Mouse (Mus musculus): ENCODE data around the gene Nploc4. TPM values are rescaled to one million over a fixed set of nuclear protein-coding genes. Genes with fewer than 3 reads are reported as not detected.
A peak's percentile ranks its signal among the peaks of the same experiment; 100 is the strongest.
"Not testable (repeated sequence)": the region's sequence is repeated elsewhere in the genome, so short reads cannot be mapped to it uniquely, and the experiment has no call there.

Gene Nploc4
- polyA plus RNA-seq, 1 experiment from 2014 or later, result 52.4 TPM

- H3K4me2 ChIP-seq (ENCODE audit: low read depth, low read length, severe bottlenecking), result peak overlapping the region; percentile 58
- peak overlapping the region; percentile 29 for H3K4me3 ChIP-seq (ENCODE audit: low read depth, low read length)
- H3K36me3 ChIP-seq (ENCODE audit: control insufficient read depth, insufficient read depth, low read length); H3K27me3 ChIP-seq (ENCODE audit: control insufficient read depth, insufficient read depth, low read length); H3K9ac ChIP-seq (ENCODE audit: low read length); H3K27ac ChIP-seq (ENCODE audit: low read depth, low read length); ATAC-seq (replicated peaks; ENCODE audit: low FRiP score); H3K9me3 ChIP-seq (ENCODE audit: control insufficient read depth, low read length): not testable (repeated sequence)
- peak; percentile 53 for DNase-seq (ENCODE audit: low spot score)
- H3K4me1 ChIP-seq (replicated peaks; ENCODE audit: control insufficient read depth, insufficient read depth, low read length), result peaks cover 18% of the 10 kb centered on the region
- 85% methylated on average over 10 of the region's 13 CpGs for WGBS
These were observed 91.0 kb downstream of the Nploc4 start for GRCm38 (mm10) chr11:120346383-120347034.

- Histone ChIP-seq H3K4me3 (ENCODE audit: low read depth, low read length) (peak overlapping the region; percentile 20), H3K4me2 (ENCODE audit: low read depth, low read length, severe bottlenecking) (peak overlapping the region; percentile 34), H3K27me3 (ENCODE audit: control insufficient read depth, insufficient read depth, low read length) (no peaks in the 10 kb centered on the region), H3K4me1 (replicated peaks; ENCODE audit: control insufficient read depth, insufficient read depth, low read length) (peaks cover 10% of the 10 kb centered on the region; the same call in 1 of the 2 replicates), H3K9me3 (ENCODE audit: control insufficient read depth, low read length) (no peaks in the 10 kb centered on the region), H3K36me3 (ENCODE audit: control insufficient read depth, insufficient read depth, low read length) (peaks cover 5% of the 10 kb centered on the region; the same call in 1 of the 2 replicates), H3K27ac (ENCODE audit: low read depth, low read length) (no peak overlapping the region), H3K9ac (ENCODE audit: low read length) (no peak overlapping the region)
- 39% methylated on average over 1 of the region's 1 CpGs for WGBS
- ATAC-seq (replicated peaks; ENCODE audit: low FRiP score), result no peak
- DNase-seq (ENCODE audit: low spot score), result peak; percentile 58
These were observed 92.3 kb downstream of the Nploc4 start for GRCm38 (mm10) chr11:120345067-120345681.

GRCm38 (mm10) chr11:120344310-120344920 is 93.1 kb downstream of the Nploc4 start:
- Histone ChIP-seq H3K27me3 (ENCODE audit: control insufficient read depth, insufficient read depth, low read length) (no peaks in the 10 kb centered on the region), H3K4me2 (ENCODE audit: low read depth, low read length, severe bottlenecking) (no peak overlapping the region), H3K36me3 (ENCODE audit: control insufficient read depth, insufficient read depth, low read length) (peaks cover 5% of the 10 kb centered on the region; the same call in 1 of the 2 replicates), H3K27ac (ENCODE audit: low read depth, low read length) (no peak overlapping the region), H3K9ac (ENCODE audit: low read length) (no peak overlapping the region; the same call in 1 of the 2 replicates), H3K4me1 (replicated peaks; ENCODE audit: control insufficient read depth, insufficient read depth, low read length) (peaks cover 6% of the 10 kb centered on the region; the same call in 1 of the 2 replicates), H3K4me3 (ENCODE audit: low read depth, low read length) (no peak overlapping the region), H3K9me3 (ENCODE audit: control insufficient read depth, low read length) (no peaks in the 10 kb centered on the region)
- DNase-seq (ENCODE audit: low spot score), result peak; percentile 52
- ATAC-seq (replicated peaks; ENCODE audit: low FRiP score), result no peak
- 71% methylated on average over 5 of the region's 5 CpGs for WGBS

- Histone ChIP-seq H3K4me2 (ENCODE audit: low read depth, low read length, severe bottlenecking) (no peak overlapping the region), H3K27me3 (ENCODE audit: control insufficient read depth, insufficient read depth, low read length) (no peaks in the 10 kb centered on the region), H3K27ac (ENCODE audit: low read depth, low read length) (no peak overlapping the region), H3K9me3 (ENCODE audit: control insufficient read depth, low read length) (no peaks in the 10 kb centered on the region), H3K9ac (ENCODE audit: low read length) (no peak overlapping the region; the same call in 1 of the 2 replicates), H3K36me3 (ENCODE audit: control insufficient read depth, insufficient read depth, low read length) (peaks cover 5% of the 10 kb centered on the region; the same call in 1 of the 2 replicates), H3K4me3 (ENCODE audit: low read depth, low read length) (no peak overlapping the region), H3K4me1 (replicated peaks; ENCODE audit: control insufficient read depth, insufficient read depth, low read length) (peaks cover 5% of the 10 kb centered on the region; the same call in 1 of the 2 replicates)
- ATAC-seq (replicated peaks; ENCODE audit: low FRiP score), result no peak
- DNase-seq (ENCODE audit: low spot score), result peak; percentile 64
- WGBS, result 75% methylated on average over 5 of the region's 5 CpGs
These were observed 93.8 kb downstream of the Nploc4 start for GRCm38 (mm10) chr11:120343519-120344309.

- DNase-seq (ENCODE audit: low spot score) (peak; percentile 48), ATAC-seq (replicated peaks; ENCODE audit: low FRiP score) (no peak)
- Histone ChIP-seq H3K9ac (ENCODE audit: low read length) (no peak overlapping the region), H3K36me3 (ENCODE audit: control insufficient read depth, insufficient read depth, low read length) (peaks cover 5% of the 10 kb centered on the region; the same call in 1 of the 2 replicates), H3K4me2 (ENCODE audit: low read depth, low read length, severe bottlenecking) (no peak overlapping the region), H3K4me3 (ENCODE audit: low read depth, low read length) (no peak overlapping the region), H3K4me1 (replicated peaks; ENCODE audit: control insufficient read depth, insufficient read depth, low read length) (peaks cover 5% of the 10 kb centered on the region; the same call in 1 of the 2 replicates), H3K27ac (ENCODE audit: low read depth, low read length) (no peak overlapping the region), H3K27me3 (ENCODE audit: control insufficient read depth, insufficient read depth, low read length) (no peaks in the 10 kb centered on the region), H3K9me3 (ENCODE audit: control insufficient read depth, low read length) (no peaks in the 10 kb centered on the region)
- WGBS, result 91% methylated on average over 5 of the region's 5 CpGs
These were observed 94.8 kb downstream of the Nploc4 start for GRCm38 (mm10) chr11:120342656-120343160.

- H3K27me3 ChIP-seq (ENCODE audit: control insufficient read depth, insufficient read depth, low read length), result no peaks in the 10 kb centered on the region
- DNase-seq (ENCODE audit: low spot score) (peak; percentile 47), ATAC-seq (replicated peaks; ENCODE audit: low FRiP score) (no peak)
- no peak overlapping the region for H3K4me2 ChIP-seq (ENCODE audit: low read depth, low read length, severe bottlenecking)
- no peak overlapping the region for H3K27ac ChIP-seq (ENCODE audit: low read depth, low read length)
- WGBS, result 97% methylated on average over 4 of the region's 4 CpGs
- H3K36me3 ChIP-seq (ENCODE audit: control insufficient read depth, insufficient read depth, low read length), result peaks cover 5% of the 10 kb centered on the region; the same call in 1 of the 2 replicates
- H3K4me1 ChIP-seq (replicated peaks; ENCODE audit: control insufficient read depth, insufficient read depth, low read length), result peaks cover 5% of the 10 kb centered on the region; the same call in 1 of the 2 replicates
- no peak overlapping the region for H3K9ac ChIP-seq (ENCODE audit: low read length)
- H3K9me3 ChIP-seq (ENCODE audit: control insufficient read depth, low read length), result no peaks in the 10 kb centered on the region; the same call in 1 of the 2 replicates
- no peak overlapping the region for H3K4me3 ChIP-seq (ENCODE audit: low read depth, low read length)
These were observed 95.8 kb downstream of the Nploc4 start for GRCm38 (mm10) chr11:120341661-120342060.

- H3K27ac ChIP-seq (ENCODE audit: low read depth, low read length), result no peak overlapping the region
- no peak overlapping the region for H3K4me3 ChIP-seq (ENCODE audit: low read depth, low read length)
- H3K9me3 ChIP-seq (ENCODE audit: control insufficient read depth, low read length), result no peaks in the 10 kb centered on the region; the same call in 1 of the 2 replicates
- H3K36me3 ChIP-seq (ENCODE audit: control insufficient read depth, insufficient read depth, low read length), result peaks cover 1% of the 10 kb centered on the region; the same call in 1 of the 2 replicates
- no peak overlapping the region for H3K4me2 ChIP-seq (ENCODE audit: low read depth, low read length, severe bottlenecking)
- ATAC-seq (replicated peaks; ENCODE audit: low FRiP score) (no peak), DNase-seq (ENCODE audit: low spot score) (no peak)
- 93% methylated on average over 10 of the region's 10 CpGs for WGBS
- H3K27me3 ChIP-seq (ENCODE audit: control insufficient read depth, insufficient read depth, low read length), result no peaks in the 10 kb centered on the region
- H3K9ac ChIP-seq (ENCODE audit: low read length), result no peak overlapping the region
- H3K4me1 ChIP-seq (replicated peaks; ENCODE audit: control insufficient read depth, insufficient read depth, low read length), result peaks cover under 1% of the 10 kb centered on the region; the same call in 1 of the 2 replicates
These were observed 97.5 kb downstream of the Nploc4 start for GRCm38 (mm10) chr11:120339978-120340513.
